Mouse (Mus musculus) lung, embryonic 14.5 days (tissue): Measurements from ENCODE around the gene Map2k3. TPM values are rescaled to one million over a fixed set of nuclear protein-coding genes. Genes with fewer than 3 reads are reported as not detected.

Experiments
- ATAC-seq: fragments of 200-750 bp; cut with Nextera tagmentation; 2 replicates; pipeline ENCODE4 v1.8.0; 2017; ENCODE audit warnings: mild to moderate bottlenecking, moderate TSS enrichment, moderate library complexity; ENCODE audit not compliant: insufficient read depth
- DNase-seq: peaks from one replicate; pipeline ENCODE4 v3.0.0-alpha.2; 2015
- H3K27ac ChIP-seq: fragments of 300-500 bp; sonication (generic); 2 replicates; pipeline ENCODE4 v1.5.1; 2014; ENCODE audit warnings: low read depth, mild to moderate bottlenecking, moderate library complexity
- H3K27me3 ChIP-seq: fragments of 300-500 bp; sonication (generic); 2 replicates; pipeline ENCODE4 v1.6.1; 2014; ENCODE audit warnings: low read length, control low read depth; ENCODE audit not compliant: insufficient read depth
- H3K36me3 ChIP-seq: fragments of 300-500 bp; sonication (generic); 2 replicates; pipeline ENCODE4 v1.6.1; 2014; ENCODE audit warnings: control low read depth; ENCODE audit not compliant: insufficient read depth
- H3K4me1 ChIP-seq: fragments of 300-500 bp; sonication (generic); 2 replicates; pipeline ENCODE4 v1.6.1; 2014; ENCODE audit warnings: antibody characterized with exemption, control low read depth; ENCODE audit not compliant: insufficient read depth
- H3K4me2 ChIP-seq: fragments of 300-500 bp; sonication (generic); 2 replicates; pipeline ENCODE4 v1.6.1; 2014; ENCODE audit warnings: mild to moderate bottlenecking
- H3K4me3 ChIP-seq: fragments of 300-500 bp; sonication (generic); 2 replicates; pipeline ENCODE4 v1.5.1; 2014; ENCODE audit warnings: low read depth, low read length
- H3K9ac ChIP-seq: fragments of 300-500 bp; sonication (generic); 2 replicates; pipeline ENCODE4 v1.6.1; 2014
- H3K9me3 ChIP-seq: fragments of 300-500 bp; sonication (generic); 2 replicates; pipeline ENCODE4 v1.6.1; 2016; ENCODE audit warnings: low read depth, low read length, control low read depth
- CTCF ChIP-seq: IDR thresholded peaks from 2 replicates; pipeline ENCODE4 v1.5.1; 2016; ENCODE audit warnings: antibody characterized with exemption, low read depth
- WGBS: fragments of 180-500 bp; shearing (Covaris S2); extraction: QIAGEN DNeasy Blood & Tissue Kit; methylation state at CpG from one replicate; pipeline ENCODE4 v1.1.7; 2014; 5-methylcytosine and 5-hydroxymethylcytosine counted together
- polyA plus RNA-seq: library from polyadenylated mRNA; unstranded; fragments of >200 nt; fragmentation: Nextera tagmentation; extraction: Ambion mirVana; gene quantifications from 2 replicates; pipeline ENCODE4 v1.2.1, GENCODE M21; 2014

Gene Map2k3
- polyA plus RNA-seq, 1 experiment from 2014 or later: 102 TPM

GRCm38 (mm10) chr11:60935326-60935974, 3.6 kb downstream of the Map2k3 start:
- WGBS: 70% methylated on average over 7 of the region's 7 CpGs
- peak; percentile 10; the same call in 1 of the 2 replicates for ATAC-seq
- Histone ChIP-seq H3K4me3 (no peak overlapping the region), H3K9me3 (no peaks in the 10 kb centered on the region), H3K9ac (peak overlapping the region; percentile 23; the same call in 1 of the 2 replicates), H3K27ac (peak overlapping the region; percentile 70; the same call in 1 of the 2 replicates), H3K4me1 (peaks cover 18% of the 10 kb centered on the region), H3K4me2 (peak overlapping the region; percentile 35), H3K27me3 (no peaks in the 10 kb centered on the region), H3K36me3 (no peaks in the 10 kb centered on the region)
- no peak for TF ChIP-seq CTCF
- DNase-seq: peak; percentile 48

- WGBS: 68% methylated on average over 4 of the region's 4 CpGs
- Histone ChIP-seq H3K4me3 (no peak overlapping the region), H3K4me2 (peak overlapping the region; percentile 34; the same call in 1 of the 2 replicates), H3K36me3 (no peaks in the 10 kb centered on the region), H3K27me3 (no peaks in the 10 kb centered on the region), H3K4me1 (peaks cover 13% of the 10 kb centered on the region), H3K9ac (no peak overlapping the region), H3K9me3 (no peaks in the 10 kb centered on the region), H3K27ac (0 out of 2 replicates have a peak overlapping the region, but pooled peaks have one; percentile 70)
- no peak for TF ChIP-seq CTCF
- DNase-seq: no peak
- ATAC-seq: no peak
Measured at GRCm38 (mm10) chr11:60935975-60936373, 4.1 kb downstream of the Map2k3 start.

GRCm38 (mm10) chr11:60937611-60938010, 5.8 kb downstream of the Map2k3 start:
- Histone ChIP-seq H3K27me3 (no peaks in the 10 kb centered on the region), H3K4me3 (no peak overlapping the region), H3K27ac (no peak overlapping the region), H3K9ac (no peak overlapping the region), H3K9me3 (no peaks in the 10 kb centered on the region), H3K36me3 (peaks cover 2% of the 10 kb centered on the region; the same call in 1 of the 2 replicates), H3K4me1 (peaks cover 9% of the 10 kb centered on the region), H3K4me2 (no peak overlapping the region)
- TF ChIP-seq CTCF: no peak
- no peak for ATAC-seq
- WGBS: 67% methylated on average over 3 of the region's 3 CpGs
- no peak for DNase-seq

GRCm38 (mm10) chr11:60939487-60939886, 7.7 kb downstream of the Map2k3 start:
- H3K4me2 ChIP-seq: no peak overlapping the region
- H3K4me3 ChIP-seq: no peak overlapping the region
- no peaks in the 10 kb centered on the region for H3K9me3 ChIP-seq
- DNase-seq (no peak), ATAC-seq (no peak)
- H3K9ac ChIP-seq: no peak overlapping the region
- no peaks in the 10 kb centered on the region for H3K4me1 ChIP-seq
- WGBS: 86% methylated on average over 3 of the region's 3 CpGs
- TF ChIP-seq CTCF: no peak
- peaks cover 21% of the 10 kb centered on the region for H3K36me3 ChIP-seq
- H3K27me3 ChIP-seq: no peaks in the 10 kb centered on the region
- H3K27ac ChIP-seq: no peak overlapping the region

- ATAC-seq (no peak), DNase-seq (no peak)
- Histone ChIP-seq H3K4me2 (no peak overlapping the region), H3K36me3 (peaks cover 31% of the 10 kb centered on the region), H3K9me3 (no peaks in the 10 kb centered on the region), H3K4me1 (no peaks in the 10 kb centered on the region), H3K9ac (no peak overlapping the region), H3K27ac (peak overlapping the region; percentile 67), H3K27me3 (no peaks in the 10 kb centered on the region), H3K4me3 (no peak overlapping the region)
- WGBS: 84% methylated on average over 5 of the region's 5 CpGs
- no peak for TF ChIP-seq CTCF
Measured at GRCm38 (mm10) chr11:60940501-60940900, 8.7 kb downstream of the Map2k3 start.

- no peak for TF ChIP-seq CTCF
- H3K27me3 ChIP-seq: no peaks in the 10 kb centered on the region
- WGBS: 38% methylated on average over 9 of the region's 9 CpGs
- H3K4me2 ChIP-seq: no peak overlapping the region
- peak overlapping the region; percentile 67 for H3K27ac ChIP-seq
- H3K9ac ChIP-seq: no peak overlapping the region
- H3K4me1 ChIP-seq: no peaks in the 10 kb centered on the region
- DNase-seq (peak; percentile 82), ATAC-seq (peak; percentile 87)
- no peak overlapping the region for H3K4me3 ChIP-seq
- peaks cover 40% of the 10 kb centered on the region for H3K36me3 ChIP-seq
- H3K9me3 ChIP-seq: no peaks in the 10 kb centered on the region
Measured at GRCm38 (mm10) chr11:60941370-60941769, 9.5 kb downstream of the Map2k3 start.

- 87% methylated on average over 9 of the region's 9 CpGs for WGBS
- no peak for TF ChIP-seq CTCF
- peaks cover 50% of the 10 kb centered on the region for H3K36me3 ChIP-seq
- no peak overlapping the region for H3K4me3 ChIP-seq
- no peak overlapping the region for H3K27ac ChIP-seq
- no peak overlapping the region for H3K4me2 ChIP-seq
- no peaks in the 10 kb centered on the region for H3K27me3 ChIP-seq
- DNase-seq: no peak
- ATAC-seq: no peak
- H3K9me3 ChIP-seq: no peaks in the 10 kb centered on the region
- no peak overlapping the region for H3K9ac ChIP-seq
- no peaks in the 10 kb centered on the region for H3K4me1 ChIP-seq
Measured at GRCm38 (mm10) chr11:60942263-60943015, 10.6 kb downstream of the Map2k3 start.
